Mouse (Mus musculus) left cerebral cortex, adult 2 months (tissue): ENCODE results near the gene Tcf7l1. TPM values are rescaled to one million over a fixed set of nuclear protein-coding genes. Genes with fewer than 3 reads are reported as not detected.

Source experiments
- DNase-seq, 2 experiments: peaks; one replicate each; pipeline ENCODE4 v3.0.0; 2021 to 2022; ENCODE audit warnings: low spot score in 2 of 2, mixed read lengths in 1 of 2; ENCODE audit errors: extremely low spot score in 1 of 2
- H3K27ac ChIP-seq: fragments of 200-600 bp; 2 replicates; pipeline ENCODE4 v1.8.1; 2022
- H3K4me3 ChIP-seq: fragments of 200-600 bp; 2 replicates; pipeline ENCODE4 v1.8.1; 2022
- CTCF ChIP-seq: fragments of 200-600 bp; IDR thresholded peaks from 2 replicates; pipeline ENCODE4 v1.8.1; 2022; ENCODE audit warnings: antibody characterized with exemption, mild to moderate bottlenecking, moderate library complexity
- intact Hi-C: fragments of 180-260 bp; cut with DNase I; formaldehyde crosslinking; loops from one replicate; pipeline ENCODE4 v1.15.1; 2025
- total RNA-seq, 2 experiments: library from RNA; stranded (reverse); gene quantifications; 2 replicates each; pipeline ENCODE4 v1.2.3; 2021

The Tcf7l1 gene
- total RNA-seq, 2 experiments from 2014 or later = 2.9 to 3.8 TPM

DNA sequence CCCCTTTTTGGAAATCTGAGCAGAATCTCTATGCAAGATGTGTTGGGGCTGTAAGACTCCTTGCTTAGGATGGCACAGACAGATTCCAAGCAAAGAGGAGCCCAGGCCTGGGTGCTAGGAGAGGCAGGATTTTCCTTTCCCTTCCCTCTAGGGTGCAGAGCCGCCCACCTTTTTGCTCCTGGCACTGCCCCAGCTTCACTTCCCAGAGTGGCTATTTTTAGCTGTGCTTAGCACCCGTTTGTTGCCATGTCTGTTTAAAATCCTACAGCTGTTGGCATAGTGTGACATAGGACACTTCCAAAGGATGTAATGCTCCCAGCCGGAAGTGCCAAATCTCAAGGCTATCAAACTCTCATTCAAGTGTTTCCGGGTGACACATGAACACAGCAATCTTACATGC lies 74.3 kb downstream of the Tcf7l1 start:
- Histone ChIP-seq H3K4me3 (no peak overlapping the region), H3K27ac (no peak overlapping the region)
- DNase-seq = peak; percentile 22 to 44
- no peak for TF ChIP-seq CTCF
- intact Hi-C loops = no loop called here

DNA sequence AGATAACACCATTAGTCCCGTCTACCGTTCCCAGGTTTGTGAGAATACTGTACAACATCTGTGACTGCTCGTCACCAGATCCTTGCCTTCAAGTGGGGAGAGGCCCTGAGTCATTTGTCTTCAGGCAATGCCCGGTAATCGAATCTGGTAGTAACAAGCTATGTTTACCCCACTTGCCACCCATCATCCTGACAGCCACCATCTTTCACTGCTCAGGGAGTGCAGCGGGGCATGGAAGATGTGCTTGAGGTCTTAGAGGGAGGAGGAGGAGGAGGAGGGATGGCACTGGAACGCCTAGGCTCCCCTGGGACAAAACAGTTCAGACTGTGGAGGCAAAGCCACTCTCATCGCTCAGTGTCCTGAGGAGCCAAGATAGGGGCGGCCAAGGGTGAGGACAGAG lies 74.8 kb downstream of the Tcf7l1 start:
- Histone ChIP-seq H3K4me3 (no peak overlapping the region), H3K27ac (no peak overlapping the region)
- TF ChIP-seq CTCF = no peak
- DNase-seq = no peak
- intact Hi-C loops = no loop called here

DNA sequence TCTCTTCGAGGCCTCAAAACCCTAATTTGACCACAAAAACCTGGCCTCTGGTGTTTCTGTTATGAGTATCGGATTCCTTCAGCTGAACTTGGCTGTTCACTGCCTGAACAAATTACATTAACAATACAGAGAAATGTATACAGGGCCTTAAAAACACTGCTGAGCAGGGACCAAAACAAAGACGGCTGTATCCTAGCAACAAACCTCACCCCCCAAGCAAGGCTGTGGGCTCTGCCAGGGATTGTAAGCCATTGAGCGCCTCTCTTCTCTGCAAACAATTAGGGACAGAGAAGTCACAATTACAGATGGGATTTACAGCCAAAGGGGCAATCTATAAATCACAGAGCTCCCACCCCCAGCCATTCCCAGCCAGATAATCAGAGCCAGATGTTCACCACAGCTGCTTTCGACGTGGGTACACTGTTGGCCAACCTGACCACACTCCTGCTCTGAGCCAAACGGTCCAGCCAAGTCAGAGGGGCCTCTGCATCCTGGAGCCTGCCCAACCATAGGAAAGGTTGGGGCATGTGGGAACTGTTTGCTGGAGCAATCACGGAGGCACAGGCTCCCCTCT lies 77.5 kb downstream of the Tcf7l1 start:
- peak in 1 of 2 experiments; percentile 25 for DNase-seq
- no peak overlapping the region; the same call in 1 of the 2 replicates for H3K27ac ChIP-seq
- intact Hi-C loops = no loop called here
- TF ChIP-seq CTCF = no peak
- H3K4me3 ChIP-seq = no peak overlapping the region

DNA sequence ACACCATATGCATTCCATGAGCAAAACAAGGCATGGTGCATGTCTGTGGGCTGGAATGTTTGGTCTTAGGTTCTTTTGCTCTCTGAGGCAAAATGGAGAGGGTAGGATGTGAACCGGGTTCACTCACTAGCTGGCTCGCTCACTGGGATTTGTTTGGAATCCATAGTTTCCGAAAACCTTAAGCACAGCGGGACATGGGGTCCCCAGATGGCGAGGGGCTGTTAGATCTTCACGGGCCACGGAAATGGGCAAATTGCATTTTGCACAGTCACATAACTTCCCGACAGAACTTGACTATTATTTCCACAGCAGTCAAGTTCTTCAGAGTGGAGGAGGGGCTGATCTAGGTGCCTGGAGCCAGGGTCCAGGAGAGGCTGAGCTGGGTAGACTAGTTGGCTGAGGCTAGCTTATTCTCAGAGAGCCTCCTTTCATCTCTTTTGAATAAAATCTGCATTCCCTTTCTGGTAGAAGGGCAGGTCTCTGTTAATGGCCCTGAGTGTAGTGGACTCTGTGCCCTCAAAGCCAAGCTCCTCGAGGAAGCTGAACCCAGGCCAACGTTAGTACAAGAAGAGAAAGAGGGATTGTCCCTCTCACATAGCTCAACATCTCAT lies 78.1 kb downstream of the Tcf7l1 start:
- Histone ChIP-seq H3K4me3 (no peak overlapping the region), H3K27ac (no peak overlapping the region)
- no peak for TF ChIP-seq CTCF
- intact Hi-C loops = no loop called here
- no peak for DNase-seq

DNA sequence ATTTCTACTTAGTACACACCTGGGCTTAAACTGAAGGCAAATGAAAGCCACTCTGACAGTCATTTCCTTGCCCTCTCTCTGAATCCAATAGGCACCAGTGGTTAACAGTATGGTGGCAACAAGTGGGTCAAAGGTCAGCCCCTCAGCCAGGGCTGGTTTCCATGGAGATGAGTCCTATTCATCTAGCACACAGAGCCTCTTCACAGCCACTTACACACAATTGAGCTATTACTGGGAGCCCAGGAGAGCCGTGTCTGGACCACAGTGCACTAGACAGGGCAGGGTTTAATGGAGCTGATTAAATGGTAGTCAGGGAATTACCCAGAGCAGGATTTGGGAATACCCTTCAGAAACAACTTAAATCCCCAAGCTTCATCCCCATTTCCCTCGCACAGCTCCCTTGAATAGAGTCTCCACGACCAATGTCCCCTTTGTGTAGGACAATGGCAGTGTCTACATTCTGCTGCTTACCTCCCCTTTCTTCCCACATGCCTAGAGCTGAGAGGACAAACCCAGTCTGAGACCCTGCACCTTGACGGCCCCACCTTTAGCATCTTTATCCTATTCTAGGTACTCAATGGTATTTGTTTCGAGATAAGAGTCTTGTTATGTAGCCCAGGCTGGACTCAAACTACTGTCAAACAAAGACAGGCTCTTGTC lies 89.5 kb downstream of the Tcf7l1 start:
- no peak for DNase-seq

DNA sequence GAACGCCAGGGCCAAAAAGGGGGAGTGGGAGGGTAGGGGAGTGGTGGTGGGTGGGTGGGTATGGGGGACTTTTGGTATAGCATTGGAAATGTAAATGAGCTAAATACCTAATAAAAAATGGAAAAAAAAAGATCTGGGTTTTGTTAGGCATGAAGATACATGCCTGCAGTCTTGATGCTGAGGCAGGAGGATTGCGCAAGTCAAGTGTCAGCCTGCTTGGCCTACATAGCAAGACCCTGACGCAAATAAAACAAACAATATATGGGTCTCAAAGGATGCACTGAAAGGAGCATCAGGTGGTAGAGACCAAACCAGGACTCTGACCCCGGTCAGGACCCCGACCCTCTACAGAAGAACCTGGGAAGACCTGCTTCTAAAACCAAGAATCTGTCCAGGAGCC lies 90.5 kb downstream of the Tcf7l1 start:
- DNase-seq = no peak
- no peak for TF ChIP-seq CTCF
- intact Hi-C loops = no loop called here
- Histone ChIP-seq H3K4me3 (no peak overlapping the region), H3K27ac (no peak overlapping the region)

More for the DNA sequence above, 89.5 kb downstream of the Tcf7l1 start:
- intact Hi-C loops = no loop called here
- Histone ChIP-seq H3K4me3 (no peak overlapping the region), H3K27ac (no peak overlapping the region)
- TF ChIP-seq CTCF = no peak

DNA sequence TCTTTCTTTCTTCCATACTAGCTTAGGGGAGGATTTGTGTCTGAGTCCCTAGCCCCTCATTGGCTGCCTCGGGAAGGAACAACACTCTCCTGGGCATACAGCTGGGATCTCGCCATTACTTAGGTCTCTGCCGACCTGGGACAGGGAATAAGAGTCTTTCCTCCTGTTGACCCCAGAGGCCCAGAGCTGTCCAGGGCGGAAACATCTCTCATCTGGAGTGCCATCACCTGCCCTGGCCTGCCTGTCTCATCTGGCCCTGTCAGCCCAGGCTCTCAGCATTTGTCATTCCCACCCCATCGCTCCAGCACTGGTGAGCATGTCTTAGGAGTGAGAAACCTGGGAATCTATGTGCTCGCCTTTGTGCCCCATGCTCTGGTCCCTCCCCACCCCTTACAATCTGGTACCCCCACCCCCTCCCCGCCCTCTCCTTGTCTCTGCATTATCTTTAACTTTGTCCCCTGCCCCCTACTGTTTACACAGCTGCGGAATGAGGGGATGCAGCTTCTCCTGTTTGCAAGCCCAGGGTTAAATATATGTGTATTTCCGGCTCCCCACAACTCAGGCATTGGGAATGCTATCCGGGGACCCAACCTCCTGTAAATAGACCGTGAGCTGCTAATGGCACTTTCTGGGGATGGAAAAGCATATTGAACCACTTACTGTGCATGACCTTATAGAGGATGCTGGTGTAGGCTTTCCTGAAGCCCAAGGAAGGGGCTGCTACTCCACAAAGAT lies 92.3 kb downstream of the Tcf7l1 start:
- Histone ChIP-seq H3K27ac (no peak overlapping the region), H3K4me3 (no peak overlapping the region)
- DNase-seq = no peak
- TF ChIP-seq CTCF = no peak
- intact Hi-C loops = no loop called here

DNA sequence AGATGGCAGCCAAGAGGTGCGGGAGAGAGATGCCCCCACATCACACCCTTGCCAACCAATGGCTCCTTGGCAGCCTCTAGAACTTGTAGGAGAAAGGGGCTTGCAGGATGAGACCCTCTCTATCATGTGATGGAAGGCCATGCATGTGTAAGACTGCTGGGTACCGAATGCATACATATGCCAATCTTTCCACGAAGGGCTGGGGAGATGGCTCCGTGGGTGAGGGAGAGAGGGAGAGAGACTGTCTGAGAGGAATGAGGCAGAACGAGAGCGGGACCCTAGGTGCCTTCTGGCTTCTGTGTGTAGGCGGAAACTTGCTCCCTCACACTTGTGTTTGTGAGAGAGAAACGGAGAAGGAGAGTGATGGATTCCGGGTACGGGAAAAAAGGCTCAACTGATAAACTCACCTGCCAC lies 94.3 kb downstream of the Tcf7l1 start:
- Histone ChIP-seq H3K27ac (no peak overlapping the region), H3K4me3 (no peak overlapping the region)
- intact Hi-C loops = no loop called here
- TF ChIP-seq CTCF = no peak
- DNase-seq = no peak

DNA sequence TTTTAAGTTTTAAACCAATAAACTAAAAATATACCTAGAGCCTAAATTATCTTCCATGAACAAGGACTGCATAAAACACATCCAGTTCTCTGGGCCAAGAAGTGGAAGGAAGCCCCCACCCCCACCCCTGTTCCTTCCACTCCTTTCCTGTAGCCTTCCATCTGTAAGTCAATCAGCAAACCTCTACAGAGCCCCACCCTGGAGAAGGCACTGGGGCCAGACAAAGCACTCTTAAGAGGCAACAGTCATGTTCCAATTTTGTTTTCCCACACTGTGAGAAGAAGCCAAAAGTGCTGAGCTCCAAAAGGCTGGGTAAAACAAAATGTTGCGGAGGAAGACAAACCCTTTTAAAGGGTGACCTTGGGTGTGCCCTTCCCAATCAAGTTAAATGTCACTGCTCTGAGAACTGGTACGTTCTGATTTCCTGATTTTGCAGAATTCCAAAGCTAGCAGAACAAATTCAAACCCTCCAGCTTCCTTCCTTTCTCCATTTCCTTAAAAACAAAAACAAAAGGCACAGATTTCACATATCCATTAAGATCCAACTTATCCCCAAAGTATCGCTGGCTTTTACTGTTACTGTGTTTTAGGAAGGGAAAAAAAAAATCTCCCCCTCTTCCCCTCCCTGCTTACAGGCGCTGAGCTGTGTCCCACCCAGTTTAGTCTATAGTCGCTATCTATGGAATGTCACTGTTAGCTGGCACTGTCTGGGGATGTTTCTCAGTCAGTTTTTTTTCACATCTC lies 94.8 kb downstream of the Tcf7l1 start:
- no peak for DNase-seq
- Histone ChIP-seq H3K27ac (no peak overlapping the region), H3K4me3 (no peak overlapping the region)
- intact Hi-C loops = no loop called here
- TF ChIP-seq CTCF = no peak

DNA sequence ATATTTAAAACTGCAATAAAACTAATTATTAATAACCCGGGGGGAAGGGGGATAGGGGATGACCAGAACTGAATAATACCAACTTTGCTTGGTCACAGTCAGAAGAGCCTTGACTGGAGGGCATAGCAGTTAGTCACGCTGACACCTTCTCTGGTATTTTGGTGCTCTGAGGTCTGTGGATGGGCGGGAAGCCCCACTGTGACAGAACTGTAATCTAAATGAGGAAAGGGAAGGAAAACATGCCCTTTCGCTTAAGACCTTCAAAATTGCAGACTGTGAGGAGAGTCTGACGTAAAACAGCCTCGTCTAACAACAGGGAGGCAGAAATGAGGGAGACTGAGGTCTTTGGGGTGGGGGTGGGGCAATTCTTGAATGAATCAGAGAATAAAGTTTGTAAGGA lies 96.6 kb downstream of the Tcf7l1 start:
- Histone ChIP-seq H3K4me3 (no peak overlapping the region), H3K27ac (no peak overlapping the region)
- TF ChIP-seq CTCF = no peak
- intact Hi-C loops = no loop called here
- DNase-seq = no peak

DNA sequence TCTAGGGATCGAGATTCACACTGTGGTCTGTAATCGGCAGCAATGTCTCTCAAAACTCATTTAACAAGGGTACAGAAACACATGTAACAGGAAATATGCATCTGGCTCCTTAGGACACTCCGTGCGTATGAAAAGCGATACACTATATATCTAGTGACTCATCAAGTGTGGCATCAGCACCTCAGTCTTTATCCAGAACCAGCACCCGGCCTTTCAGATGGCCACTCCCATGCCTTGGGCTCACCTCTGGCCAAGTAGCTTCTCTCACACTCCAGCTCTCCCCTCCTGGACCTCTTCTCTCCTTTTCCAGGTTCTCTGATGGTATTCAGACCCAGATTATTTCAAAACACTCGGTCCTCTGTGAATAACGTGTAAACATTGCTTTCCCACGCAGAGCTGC lies 97.5 kb downstream of the Tcf7l1 start:
- intact Hi-C loops = no loop called here
- Histone ChIP-seq H3K27ac (no peak overlapping the region), H3K4me3 (no peak overlapping the region)
- no peak for DNase-seq
- TF ChIP-seq CTCF = no peak

DNA sequence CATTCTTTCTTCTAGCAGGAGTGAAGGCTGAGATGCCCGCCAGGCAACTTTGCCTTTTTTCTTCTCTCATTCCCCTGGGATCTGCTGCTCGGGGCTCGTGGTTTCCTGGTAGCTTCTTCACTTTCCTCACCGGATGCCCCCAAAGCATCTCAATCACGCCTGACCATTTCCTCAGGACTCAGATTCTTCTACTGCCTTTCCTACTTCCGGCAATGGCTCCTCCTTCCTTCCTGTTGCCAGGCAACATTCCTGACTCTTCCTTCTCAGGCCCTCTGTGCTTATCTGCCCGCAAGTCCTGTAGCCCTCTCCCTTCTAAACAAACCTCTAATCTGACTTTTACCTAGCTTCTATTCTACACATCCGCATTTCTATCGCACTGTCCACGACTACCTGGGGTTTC lies 98.5 kb downstream of the Tcf7l1 start:
- H3K4me3 ChIP-seq = no peak overlapping the region
- no peak for TF ChIP-seq CTCF
- DNase-seq = no peak
- intact Hi-C loops = no loop called here
- H3K27ac ChIP-seq = no peak overlapping the region
